Mouse (Mus musculus) CH12.LX (cell line): ENCODE measurements at regions not wholly inside any gene's neighbourhood (a gene's known extent, or its start where the extent isn't known, plus 50 kb on each side); places are given as distances from the start of the nearest gene placed in this dataset.

Experiments
- CHD1 ChIP-seq: IDR thresholded peaks from 2 replicates; pipeline ENCODE4 v1.6.1; 2012; ENCODE audit warnings: low read depth, low read length, improper control_type of control experiment, inconsistent platforms
- CTCF ChIP-seq, 2 experiments: IDR thresholded peaks in 1 of 2; conservative IDR thresholded peaks in 1 of 2; 2 replicates each; pipeline ENCODE4 v1.5.1; 2011 to 2012; ENCODE audit warnings: low read depth in 2 of 2, low read length in 2 of 2, improper control_type of control experiment in 1 of 2, inconsistent platforms in 1 of 2, mild to moderate bottlenecking in 1 of 2, moderate library complexity in 1 of 2
- EP300 ChIP-seq: IDR thresholded peaks from 2 replicates; pipeline ENCODE4 v1.6.1; 2011; ENCODE audit warnings: low read length, improper control_type of control experiment
- ETS1 ChIP-seq: conservative IDR thresholded peaks from 2 replicates; pipeline ENCODE4 v1.6.1; 2012; ENCODE audit warnings: low read depth, mild to moderate bottlenecking, inconsistent platforms, low read length, improper control_type of control experiment, moderate library complexity
- GABPA ChIP-seq: IDR thresholded peaks from 2 replicates; pipeline ENCODE4 v1.6.1; 2012; ENCODE audit warnings: low read depth, low read length, improper control_type of control experiment, inconsistent platforms; ENCODE audit not compliant: insufficient replicate concordance
- MAFK ChIP-seq: IDR thresholded peaks from 2 replicates; pipeline ENCODE4 v1.6.1; 2011; ENCODE audit warnings: low read length, improper control_type of control experiment; ENCODE audit not compliant: insufficient replicate concordance
- MEF2A ChIP-seq: IDR thresholded peaks from 2 replicates; pipeline ENCODE4 v1.6.1; 2014; ENCODE audit warnings: low read depth, mild to moderate bottlenecking, inconsistent platforms, low read length, improper control_type of control experiment, borderline replicate concordance
- NELFE ChIP-seq: IDR thresholded peaks from 2 replicates; pipeline ENCODE4 v1.6.1; 2011; ENCODE audit warnings: low read depth, low read length, improper control_type of control experiment
- POLR2A ChIP-seq: IDR thresholded peaks from 2 replicates; pipeline ENCODE4 v1.6.1; 2011; ENCODE audit warnings: low read depth, mild to moderate bottlenecking, improper control_type of control experiment, low read length
- POLR2AphosphoS2 ChIP-seq: IDR thresholded peaks from 2 replicates; pipeline ENCODE4 v1.6.1; 2011; ENCODE audit warnings: low read depth, low read length, improper control_type of control experiment
- TBP ChIP-seq: conservative IDR thresholded peaks from 2 replicates; pipeline ENCODE4 v1.6.1; 2011; ENCODE audit warnings: low read depth, low read length, improper control_type of control experiment
- ZNF384 ChIP-seq: IDR thresholded peaks from 2 replicates; pipeline ENCODE4 v1.6.1; 2012; ENCODE audit warnings: low read depth, low read length, improper control_type of control experiment, inconsistent platforms

- no peak for TF ChIP-seq POLR2A
- TF ChIP-seq CTCF (conservative IDR thresholded peaks at IDR 0.05 in 1 of 2, IDR thresholded peaks at IDR 0.05 in 1 of 2; ENCODE audit: low read depth in 2 of 2, low read length in 2 of 2), result no peak
- TF ChIP-seq EP300, result no peak
- no peak for TF ChIP-seq MEF2A
- no peak for TF ChIP-seq CHD1
- TF ChIP-seq GABPA, result no peak
- TF ChIP-seq ZNF384, result no peak
- no peak for TF ChIP-seq TBP
- TF ChIP-seq ETS1, result no peak
- TF ChIP-seq POLR2AphosphoS2, result no peak
- TF ChIP-seq NELFE, result no peak
- TF ChIP-seq MAFK, result no peak
Measured at GRCm38 (mm10) chr13:44669761-44670160, 59.5 kb upstream of the Jarid2 start.
